Mouse (Mus musculus) neutrophil, adult 65 days (primary cell): ENCODE results near the gene Olfr315. TPM values are rescaled to one million over a fixed set of nuclear protein-coding genes. Genes with fewer than 3 reads are reported as not detected.

ENCODE experiments used
- total RNA-seq: library from RNA; stranded (reverse); gene quantifications from 2 replicates; pipeline ENCODE4 v1.2.4, GENCODE M21; 2023

Olfr315 gene
- not detected in 2 replicates for total RNA-seq

GRCm38 (mm10) chr11:58772888-58773287 lies at the start of gene Olfr315:
Gene Olfr315, plus strand, starts transcription at chr11:58773188.

GRCm38 (mm10) chr11:58723914-58724313 lies 49.1 kb upstream of the Olfr315 start, which contains the start of gene Olfr318:
Gene Olfr318, minus strand, starts transcription at chr11:58724014.

GRCm38 (mm10) chr11:58738792-58739262 lies 34.2 kb upstream of the Olfr315 start, which contains the start of gene Olfr317:
Gene Olfr317, minus strand, starts transcription at chr11:58739212.

GRCm38 (mm10) chr11:58752434-58752833 lies 20.6 kb upstream of the Olfr315 start, which contains the start of gene Olfr316:
Gene Olfr316, plus strand, starts transcription at chr11:58752734.

GRCm38 (mm10) chr11:58782480-58783089 lies 9.6 kb downstream of the Olfr315 start, which contains the start of gene Olfr314:
Gene Olfr314, plus strand, starts transcription at chr11:58782952.

GRCm38 (mm10) chr11:58801558-58802228 lies 28.7 kb downstream of the Olfr315 start, which contains the start of gene Fam183b:
Gene Fam183b, minus strand, starts transcription at chr11:58801960.

GRCm38 (mm10) chr11:58814700-58815099 lies 41.7 kb downstream of the Olfr315 start, which contains the start of gene Olfr313:
Gene Olfr313, plus strand, starts transcription at chr11:58815000.

GRCm38 (mm10) chr11:58828937-58829336 lies 55.9 kb downstream of the Olfr315 start, which contains the start of gene Olfr312:
Gene Olfr312, plus strand, starts transcription at chr11:58829237.

Other genes starting within 250 kb of the Olfr315 start
- not detected in 2 replicates for gene Olfr330, start 238.4 kb upstream of the Olfr315 start, total RNA-seq
- not detected in 2 replicates for gene Olfr329-ps, start 226.8 kb upstream of the Olfr315 start, total RNA-seq
- 0.18 and 0.32 TPM in 2 replicates for gene Olfr328, start 217.6 kb upstream of the Olfr315 start, total RNA-seq
- gene Olfr224, start 202.6 kb upstream of the Olfr315 start, total RNA-seq = not detected in 2 replicates
- gene Olfr325, start 195.5 kb upstream of the Olfr315 start, total RNA-seq = not detected in 2 replicates
- gene Olfr324, start 178.1 kb upstream of the Olfr315 start, total RNA-seq = not detected in 2 replicates
- not detected in 2 replicates for gene 2210407C18Rik, start 157.1 kb upstream of the Olfr315 start, total RNA-seq
- gene Olfr323, start 142.7 kb upstream of the Olfr315 start, total RNA-seq = not detected in 2 replicates
- 0.29 and 0.41 TPM in 2 replicates for gene Trim58, start 132.7 kb upstream of the Olfr315 start, total RNA-seq
- not detected in 2 replicates for gene Olfr322, start 114.4 kb upstream of the Olfr315 start, total RNA-seq
- not detected in 2 replicates for gene Olfr320, start 92.1 kb upstream of the Olfr315 start, total RNA-seq
- gene Olfr319, start 74.0 kb upstream of the Olfr315 start, total RNA-seq = not detected in 2 replicates
- gene Olfr318, start 49.2 kb upstream of the Olfr315 start, total RNA-seq = 0.13 and 0.25 TPM in 2 replicates
- not detected in 2 replicates for gene Olfr317, start 34.0 kb upstream of the Olfr315 start, total RNA-seq
- gene Olfr316, start 20.5 kb upstream of the Olfr315 start, total RNA-seq = not detected in 2 replicates
- gene Olfr314, start 9.8 kb downstream of the Olfr315 start, total RNA-seq = not detected in 2 replicates
- not detected in 2 replicates for gene Fam183b, start 28.8 kb downstream of the Olfr315 start, total RNA-seq
- not detected in 2 replicates for gene Olfr313, start 41.8 kb downstream of the Olfr315 start, total RNA-seq
- gene Olfr312, start 56.0 kb downstream of the Olfr315 start, total RNA-seq = not detected in 2 replicates
- gene Olfr311, start 66.1 kb downstream of the Olfr315 start, total RNA-seq = not detected in 2 replicates
- gene Gm12258, start 74.0 kb downstream of the Olfr315 start, total RNA-seq = 0.52 and 1.7 TPM in 2 replicates
- 3.0 and 3.5 TPM in 2 replicates for gene 2810021J22Rik, start 94.0 kb downstream of the Olfr315 start, total RNA-seq
- 3.9 and 4.2 TPM in 2 replicates for gene Zfp39, start 131.0 kb downstream of the Olfr315 start, total RNA-seq
- gene Btnl10, start 144.7 kb downstream of the Olfr315 start, total RNA-seq = 0.63 and 1.7 TPM in 2 replicates
- 35.2 and 45.4 TPM in 2 replicates for gene Rnf187, start 165.7 kb downstream of the Olfr315 start, total RNA-seq
- gene Hist3h2ba, start 175.7 kb downstream of the Olfr315 start, total RNA-seq = 6.9 and 10.3 TPM in 2 replicates
- gene Hist3h2a, start 181.5 kb downstream of the Olfr315 start, total RNA-seq = 26.3 and 37.6 TPM in 2 replicates
- 0.14 TPM in 1 of 2 replicates, not detected in the other for gene Trim17, start 181.5 kb downstream of the Olfr315 start, total RNA-seq
- 56.4 and 85.0 TPM in 2 replicates for gene Trim11, start 204.9 kb downstream of the Olfr315 start, total RNA-seq